Mouse (Mus musculus): Measurements from ENCODE around the gene U2surp. TPM values are rescaled to one million over a fixed set of nuclear protein-coding genes. Genes with fewer than 3 reads are reported as not detected.

The U2surp gene
- polyA plus RNA-seq, 1 experiment from 2014 or later = 122 TPM

GRCm38 (mm10) chr9:95437883-95438282 is 73.9 kb downstream of the U2surp start:
- Histone ChIP-seq H3K4me3 (no peak overlapping the region), H3K27me3 (0 out of 2 replicates have a peak, but pooled peaks cover 4% of the 10 kb centered on the region), H3K9ac (no peak overlapping the region), H3K4me1 (peaks cover 11% of the 10 kb centered on the region), H3K27ac (no peak overlapping the region), H3K36me3 (no peaks in the 10 kb centered on the region), H3K9me3 (no peaks in the 10 kb centered on the region), H3K4me2 (no peak overlapping the region)
- 76% methylated on average over 9 of the region's 9 CpGs for WGBS
- no peak for ATAC-seq (ENCODE audit: insufficient number of reproducible peaks, low FRiP score, low TSS enrichment, low read depth)

- Histone ChIP-seq H3K36me3 (no peaks in the 10 kb centered on the region), H3K4me2 (no peak overlapping the region), H3K27me3 (0 out of 2 replicates have a peak, but pooled peaks cover 4% of the 10 kb centered on the region), H3K27ac (no peak overlapping the region), H3K4me3 (no peak overlapping the region), H3K9ac (no peak overlapping the region), H3K4me1 (no peaks in the 10 kb centered on the region), H3K9me3 (no peaks in the 10 kb centered on the region)
- ATAC-seq (ENCODE audit: insufficient number of reproducible peaks, low FRiP score, low TSS enrichment, low read depth) = no peak
- 78% methylated on average over 4 of the region's 4 CpGs for WGBS
Observed at GRCm38 (mm10) chr9:95436294-95436613, 75.5 kb downstream of the U2surp start.

- Histone ChIP-seq H3K27ac (no peak overlapping the region), H3K9me3 (no peaks in the 10 kb centered on the region), H3K27me3 (0 out of 2 replicates have a peak, but pooled peaks cover under 1% of the 10 kb centered on the region), H3K4me1 (no peaks in the 10 kb centered on the region), H3K9ac (no peak overlapping the region), H3K4me3 (no peak overlapping the region), H3K36me3 (no peaks in the 10 kb centered on the region), H3K4me2 (no peak overlapping the region)
- ATAC-seq (ENCODE audit: insufficient number of reproducible peaks, low FRiP score, low TSS enrichment, low read depth) = no peak
- 66% methylated on average over 20 of the region's 20 CpGs for WGBS
Observed at GRCm38 (mm10) chr9:95435506-95436293, 76.1 kb downstream of the U2surp start.

GRCm38 (mm10) chr9:95428277-95428676 is 83.5 kb downstream of the U2surp start:
- Histone ChIP-seq H3K4me1 (no peaks in the 10 kb centered on the region), H3K9ac (no peak overlapping the region), H3K27me3 (no peaks in the 10 kb centered on the region), H3K36me3 (no peaks in the 10 kb centered on the region), H3K9me3 (no peaks in the 10 kb centered on the region), H3K4me2 (no peak overlapping the region), H3K27ac (no peak overlapping the region), H3K4me3 (no peak overlapping the region)
- 65% methylated on average over 4 of the region's 4 CpGs for WGBS
- ATAC-seq (ENCODE audit: insufficient number of reproducible peaks, low FRiP score, low TSS enrichment, low read depth) = no peak

GRCm38 (mm10) chr9:95413911-95414310 is 97.9 kb downstream of the U2surp start:
- Histone ChIP-seq H3K36me3 (no peaks in the 10 kb centered on the region), H3K27me3 (no peaks in the 10 kb centered on the region)

GRCm38 (mm10) chr9:95412047-95412446 is 99.7 kb downstream of the U2surp start:
- Histone ChIP-seq H3K9ac (no peak overlapping the region), H3K27me3 (no peaks in the 10 kb centered on the region; the same call in 1 of the 2 replicates), H3K27ac (no peak overlapping the region), H3K36me3 (no peaks in the 10 kb centered on the region), H3K4me3 (no peak overlapping the region), H3K9me3 (0 out of 2 replicates have a peak, but pooled peaks cover 3% of the 10 kb centered on the region), H3K4me2 (no peak overlapping the region), H3K4me1 (peaks cover 7% of the 10 kb centered on the region)
- WGBS = 68% methylated on average over 4 of the region's 4 CpGs
- ATAC-seq (ENCODE audit: insufficient number of reproducible peaks, low FRiP score, low TSS enrichment, low read depth) = no peak

More at GRCm38 (mm10) chr9:95413911-95414310, 97.9 kb downstream of the U2surp start:
- Histone ChIP-seq H3K4me3 (no peak overlapping the region), H3K4me2 (no peak overlapping the region), H3K4me1 (no peaks in the 10 kb centered on the region), H3K9ac (no peak overlapping the region), H3K27ac (no peak overlapping the region), H3K9me3 (0 out of 2 replicates have a peak, but pooled peaks cover 3% of the 10 kb centered on the region)
- ATAC-seq (ENCODE audit: insufficient number of reproducible peaks, low FRiP score, low TSS enrichment, low read depth) = no peak

GRCm38 (mm10) chr9:95407586-95408220 is 104.1 kb downstream of the U2surp start:
- WGBS = 2% methylated on average over 24 of the region's 24 CpGs

More at GRCm38 (mm10) chr9:95407586-95408220, 104.1 kb downstream of the U2surp start:
- Histone ChIP-seq H3K9me3 (no peaks in the 10 kb centered on the region), H3K27ac (peak overlapping the region; percentile 86), H3K9ac (peak overlapping the region; percentile 40; the same call in 1 of the 2 replicates), H3K27me3 (no peaks in the 10 kb centered on the region; the same call in 1 of the 2 replicates), H3K4me3 (peak overlapping the region; percentile 71), H3K4me2 (peak overlapping the region; percentile 96), H3K4me1 (peaks cover 21% of the 10 kb centered on the region), H3K36me3 (no peaks in the 10 kb centered on the region)
- peak; percentile 42 for ATAC-seq (ENCODE audit: insufficient number of reproducible peaks, low FRiP score, low TSS enrichment, low read depth)

Other genes starting within 250 kb of the U2surp start
- gene Chst2, start 105.3 kb downstream of the U2surp start, polyA plus RNA-seq (2015; fragmentation: Nextera tagmentation; extraction: Ambion mirVana) = 8.8 and 10.3 TPM in 2 replicates
- gene Paqr9, start 47.7 kb upstream of the U2surp start, polyA plus RNA-seq (2015; fragmentation: Nextera tagmentation; extraction: Ambion mirVana) = 0.11 and 0.15 TPM in 2 replicates
- 23.7 and 26.5 TPM in 2 replicates for gene Pcolce2, start 125.6 kb upstream of the U2surp start, polyA plus RNA-seq (2015; fragmentation: Nextera tagmentation; extraction: Ambion mirVana)
- gene Trpc1, start 238.4 kb upstream of the U2surp start, polyA plus RNA-seq (2015; fragmentation: Nextera tagmentation; extraction: Ambion mirVana) = 1.4 and 2.4 TPM in 2 replicates